Mouse (Mus musculus): ENCODE measurements at regions not wholly inside any gene's neighbourhood (a gene's known extent, or its start where the extent isn't known, plus 50 kb on each side); places are given as distances from the start of the nearest gene placed in this dataset.

- DNase-seq (ENCODE audit: extremely low read depth, low read depth) = no peak
Observed at GRCm38 (mm10) chr12:61146695-61147094, 376.3 kb upstream of the Lrfn5 start.

- peak; percentile 11 for DNase-seq (ENCODE audit: extremely low read depth, low read depth)
Observed at GRCm38 (mm10) chr12:61175331-61175730, 347.6 kb upstream of the Lrfn5 start.
